Comparison of ENCODE assay signal across 11 mouse cellular contexts in genomic region chr17:27793144-27793543, GRCm38 (mm10). TPM values are rescaled to one million over a fixed set of nuclear protein-coding genes. Genes with fewer than 3 reads are reported as not detected.
DNase-seq lines count a peak whose midpoint lies in the region; ATAC-seq lines count a peak whose summit lies in the region.
"Had no signal": no experiment of that assay in that cellular context is flagged by ENCODE, and none has a peak within 500 bp of the region (broad histone marks: within the 10 kb centered on the region; RNA-seq: fewer than 3 reads in every experiment).

No protein-coding gene starts in this region.

- ATAC-seq in kidney, embryonic 14.5 days (ENCODE audit: low FRiP score, low TSS enrichment), result no peak
- ATAC-seq in cerebellum, adult (ENCODE audit: insufficient number of reproducible peaks, low FRiP score, low TSS enrichment), result no peak

- DNase-seq in kidney, adult 11 months, result peak; percentile 83
- DNase-seq in heart, postnatal 10 days, result peak; percentile 58 to 66
- peak; percentile 49 for DNase-seq in kidney, postnatal 10 days
- DNase-seq in lung, postnatal 36 days, result peak; percentile 88
- no peak for DNase-seq in MN1 (ENCODE audit: low spot score)
- DNase-seq: cerebellum, adult 11 months; midbrain, embryonic 14.5 days; thymus, adult 18-20 months had no signal

- H3K27me3 ChIP-seq in kidney, embryonic 14.5 days (ENCODE audit: control insufficient read depth, insufficient read depth, low read length), result no peaks in the 10 kb centered on the region
- H3K27me3 ChIP-seq: forebrain, embryonic 12.5 days had no signal

- H3K27ac ChIP-seq in kidney, embryonic 14.5 days (ENCODE audit: low read depth, low read length), result no peak overlapping the region
- H3K27ac ChIP-seq: forebrain, embryonic 12.5 days had no signal

- no peak overlapping the region for H3K4me2 ChIP-seq in kidney, embryonic 14.5 days (replicated peaks; ENCODE audit: low read depth, low read length)
- H3K4me2 ChIP-seq: forebrain, embryonic 12.5 days had no signal

- intact Hi-C loops in heart, postnatal 10 days (cut with DNase I), result no loop called here

- 77% methylated on average over 6 of the region's 6 CpGs for WGBS in kidney, embryonic 14.5 days

- peaks cover 18% of the 10 kb centered on the region; the same call in 1 of the 2 replicates for H3K4me1 ChIP-seq in kidney, embryonic 14.5 days (ENCODE audit: control insufficient read depth, insufficient read depth, low read length)

- no peak overlapping the region for H3K9ac ChIP-seq in kidney, embryonic 14.5 days (ENCODE audit: low read depth, low read length)
- H3K9ac ChIP-seq: forebrain, embryonic 12.5 days had no signal

- H3K4me3 ChIP-seq in kidney, embryonic 14.5 days (ENCODE audit: low read length), result no peak overlapping the region
- H3K4me3 ChIP-seq: forebrain, embryonic 12.5 days had no signal

- H3K36me3 ChIP-seq in kidney, embryonic 14.5 days (ENCODE audit: control insufficient read depth, insufficient read depth, low read length), result peaks cover 7% of the 10 kb centered on the region; the same call in 1 of the 2 replicates

- H3K9me3 ChIP-seq in kidney, embryonic 14.5 days (ENCODE audit: control insufficient read depth, low read length), result no peaks in the 10 kb centered on the region
- H3K9me3 ChIP-seq: forebrain, embryonic 12.5 days had no signal

RNA-seq across cellular contexts. Expression of gene D17Wsu92e, which starts 27.3 kb away (rescaled TPM):
- polyA plus RNA-seq in kidney, embryonic 14.5 days (2014; fragmentation: Nextera tagmentation; extraction: Ambion mirVana), result 15.3 and 21.6 TPM in 2 replicates
- 100 to 1,000 TPM; 109 to 112 TPM for total RNA-seq in heart, postnatal 10 days (2021)

RNA-seq across cellular contexts. Expression of gene Snrpc, which starts 44.8 kb away (rescaled TPM):
- 349 and 425 TPM in 2 replicates for polyA plus RNA-seq in kidney, embryonic 14.5 days (2014; fragmentation: Nextera tagmentation; extraction: Ambion mirVana)
- total RNA-seq in heart, postnatal 10 days (2021), result 10 to 100 TPM; 82.0 to 85.1 TPM
